ENCODE assay signal across 28 mouse cellular contexts in genomic region chr1:163624887-163625286, GRCm38 (mm10).
"Had no signal": no experiment of that assay in that cellular context is flagged by ENCODE, and none has a peak within 500 bp of the region (broad histone marks: within the 10 kb centered on the region; RNA-seq: fewer than 3 reads in every experiment).

No protein-coding gene starts in this region.

- H3K4me1 ChIP-seq: embryonic facial prominence, embryonic 15.5 days; forebrain, embryonic 10.5 days; forebrain, embryonic 12.5 days; forebrain, embryonic 13.5 days; forebrain, embryonic 15.5 days had no signal

- H3K4me3 ChIP-seq: embryonic facial prominence, embryonic 10.5 days; embryonic facial prominence, embryonic 12.5 days; embryonic facial prominence, embryonic 13.5 days; embryonic facial prominence, embryonic 15.5 days; erythroblast, embryonic 14.5 days; forebrain, embryonic 10.5 days; forebrain, embryonic 12.5 days; forebrain, embryonic 13.5 days; forebrain, embryonic 15.5 days; gastrocnemius, adult 2 months had no signal

- H3K9me3 ChIP-seq: embryonic facial prominence, embryonic 10.5 days; embryonic facial prominence, embryonic 12.5 days; embryonic facial prominence, embryonic 13.5 days; embryonic facial prominence, embryonic 15.5 days; forebrain, embryonic 10.5 days; forebrain, embryonic 12.5 days; forebrain, embryonic 13.5 days; forebrain, embryonic 15.5 days had no signal

- DNase-seq: cerebellum, adult 18-20 months; cerebellum, adult 2 months; cerebellum, adult 8-10 months; cerebellum, adult 9-10 months; cerebellum, adult 9-11 months; cerebellum, postnatal 10 days; cerebellum, postnatal 14 days; cerebellum, postnatal 25 days; cerebellum, postnatal 36 days; embryo, embryonic 11 days; forebrain, postnatal 0 days; gastrocnemius, adult 2 months; gastrocnemius, postnatal 10 days; gastrocnemius, postnatal 14 days; gastrocnemius, postnatal 25 days; gastrocnemius, postnatal 36 days; heart, adult 11 months had no signal

- H3K27ac ChIP-seq: embryonic facial prominence, embryonic 10.5 days; embryonic facial prominence, embryonic 12.5 days; embryonic facial prominence, embryonic 13.5 days; embryonic facial prominence, embryonic 15.5 days; forebrain, embryonic 10.5 days; forebrain, embryonic 12.5 days; forebrain, embryonic 13.5 days; forebrain, embryonic 15.5 days; gastrocnemius, adult 2 months had no signal

- H3K27me3 ChIP-seq: embryonic facial prominence, embryonic 12.5 days; embryonic facial prominence, embryonic 13.5 days; embryonic facial prominence, embryonic 15.5 days; forebrain, embryonic 12.5 days; forebrain, embryonic 13.5 days; forebrain, embryonic 15.5 days had no signal

- H3K36me3 ChIP-seq: embryonic facial prominence, embryonic 10.5 days; embryonic facial prominence, embryonic 12.5 days; embryonic facial prominence, embryonic 13.5 days; embryonic facial prominence, embryonic 15.5 days; forebrain, embryonic 10.5 days; forebrain, embryonic 12.5 days; forebrain, embryonic 15.5 days had no signal

- H3K9ac ChIP-seq: embryonic facial prominence, embryonic 12.5 days; embryonic facial prominence, embryonic 13.5 days; embryonic facial prominence, embryonic 15.5 days; forebrain, embryonic 12.5 days; forebrain, embryonic 13.5 days; forebrain, embryonic 15.5 days; forebrain, postnatal 0 days had no signal

- ATAC-seq: forebrain, embryonic 13.5 days; forebrain, embryonic 14.5 days; forebrain, embryonic 15.5 days; forebrain, embryonic 16.5 days; forebrain, postnatal 0 days had no signal

- H3K4me2 ChIP-seq: embryonic facial prominence, embryonic 12.5 days; embryonic facial prominence, embryonic 13.5 days; embryonic facial prominence, embryonic 15.5 days; forebrain, embryonic 12.5 days; forebrain, embryonic 13.5 days; forebrain, embryonic 15.5 days had no signal
